Mouse (Mus musculus) lung, postnatal 4 days (tissue): ENCODE results near the gene G3bp2.

ENCODE experiments used
- DNase-seq, 2 experiments: peaks; one replicate each; pipeline ENCODE4 v3.0.0; 2021

G3bp2 gene

GRCm38 (mm10) chr5:92098351-92099109 is 15.0 kb upstream of the G3bp2 start:
- no peak for DNase-seq

DNA sequence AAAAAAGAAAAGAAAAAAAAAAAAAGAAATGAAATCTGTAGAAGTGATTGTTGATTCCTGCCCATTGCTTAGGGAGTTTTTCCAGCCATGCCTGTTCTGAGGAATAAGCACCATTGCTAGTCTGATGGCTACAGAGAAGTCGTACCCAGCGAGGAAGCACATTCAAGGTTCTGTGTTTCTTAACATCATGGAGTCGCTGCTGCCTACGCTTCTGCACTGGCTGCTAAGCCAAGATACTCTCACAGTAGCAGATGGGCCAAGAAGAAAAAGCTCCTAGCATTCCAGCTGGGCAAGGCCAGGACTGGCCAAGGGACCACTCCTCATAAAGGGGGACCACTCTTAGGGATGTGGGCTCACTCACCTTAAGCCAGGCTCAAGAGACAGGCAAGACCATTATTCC is 14.3 kb upstream of the G3bp2 start:
- no peak for DNase-seq

GRCm38 (mm10) chr5:92096786-92097185 is 13.3 kb upstream of the G3bp2 start:
- no peak for DNase-seq

GRCm38 (mm10) chr5:92094062-92094415 is 10.5 kb upstream of the G3bp2 start:
- DNase-seq: no peak

DNA sequence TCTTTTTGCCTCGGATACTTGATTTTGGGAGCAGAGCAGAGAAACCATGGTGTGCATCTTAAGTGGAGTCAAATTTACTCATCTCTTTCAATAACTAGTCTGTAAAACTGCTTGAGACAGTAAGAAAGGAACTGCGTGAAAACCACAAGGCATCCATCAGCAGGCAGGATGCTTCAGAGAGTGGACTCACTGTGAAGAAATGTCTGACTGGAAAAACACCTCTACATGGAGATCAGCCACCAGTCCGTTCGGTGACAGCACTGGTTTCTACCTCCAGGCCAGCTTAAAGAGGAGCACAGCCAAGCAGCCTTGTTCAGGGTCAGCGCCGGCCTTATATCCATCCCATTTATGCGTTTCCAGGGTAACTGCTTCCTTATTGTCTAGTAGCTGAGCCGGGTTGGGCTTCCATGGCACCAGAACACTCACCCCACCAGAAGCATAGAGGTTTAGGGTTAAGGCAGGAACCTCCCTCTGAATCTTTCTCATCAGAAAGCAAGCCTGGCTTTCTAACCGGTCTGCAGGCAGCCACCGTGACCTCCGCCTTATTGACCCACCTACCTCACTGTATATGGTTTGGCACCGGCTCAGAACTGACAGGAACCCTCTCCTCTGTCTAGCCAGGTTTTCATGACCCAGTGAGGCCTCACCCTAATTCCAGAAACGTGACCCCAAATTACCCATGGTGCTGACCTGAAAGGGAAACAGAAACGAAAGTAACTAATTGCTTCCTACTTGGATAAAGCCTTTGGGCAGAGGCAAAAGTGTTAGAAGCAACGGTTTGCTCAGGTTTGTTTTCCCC is 9.9 kb upstream of the G3bp2 start:
- no peak for DNase-seq

DNA sequence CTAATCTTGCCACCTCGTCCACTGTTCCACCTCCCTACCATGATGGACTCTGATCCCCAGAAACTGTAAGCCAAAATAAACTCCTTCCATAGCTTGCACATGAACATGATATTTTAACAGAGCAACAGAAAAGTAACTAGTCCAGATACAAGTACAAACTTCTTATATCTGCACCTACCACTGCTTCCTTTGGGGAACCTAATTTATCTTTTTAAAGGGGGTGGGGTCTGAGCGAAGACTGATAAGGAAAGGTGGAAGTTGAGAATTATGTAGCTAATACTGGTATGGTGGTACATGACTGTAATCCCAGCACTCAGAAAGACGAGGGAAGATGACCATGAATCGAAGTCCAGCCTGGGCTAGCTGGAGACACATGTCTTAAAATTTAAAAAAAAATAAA is 4.0 kb upstream of the G3bp2 start:
- DNase-seq: no peak

- no peak for DNase-seq
Measured at GRCm38 (mm10) chr5:92085821-92086550, 2.5 kb upstream of the G3bp2 start.

GRCm38 (mm10) chr5:92085246-92085645 is 1.7 kb upstream of the G3bp2 start:
- DNase-seq: no peak

DNA sequence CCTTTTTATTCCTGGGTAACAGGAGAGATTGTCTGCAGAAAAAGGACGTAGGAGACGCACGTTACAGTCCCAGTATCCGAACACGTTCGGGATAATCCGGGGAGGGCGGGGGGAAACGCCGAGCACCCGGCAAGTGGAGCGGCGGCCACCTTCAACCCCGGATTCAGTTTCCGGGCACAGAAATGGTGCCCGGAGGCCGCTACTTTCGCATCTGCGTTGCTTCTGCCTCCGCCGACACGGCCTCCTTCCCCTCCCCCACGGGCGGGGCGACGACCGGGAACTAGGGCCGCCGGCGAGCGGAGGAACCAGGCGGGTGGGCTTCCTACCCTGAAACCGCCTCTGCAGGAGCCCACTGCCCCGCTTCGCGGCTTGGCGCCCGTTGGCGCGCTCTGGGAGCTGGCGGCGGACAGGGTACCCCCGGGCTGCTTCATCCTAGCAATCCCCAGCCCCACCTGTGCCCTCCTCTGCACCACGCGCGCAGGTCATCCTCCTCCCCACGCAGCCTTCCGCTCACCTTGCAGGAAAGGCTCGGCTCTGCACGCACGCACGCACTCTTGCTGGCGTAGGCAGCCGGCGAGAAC is 608 bp downstream of the G3bp2 start:
- DNase-seq: peak; percentile 78 to 81

DNA sequence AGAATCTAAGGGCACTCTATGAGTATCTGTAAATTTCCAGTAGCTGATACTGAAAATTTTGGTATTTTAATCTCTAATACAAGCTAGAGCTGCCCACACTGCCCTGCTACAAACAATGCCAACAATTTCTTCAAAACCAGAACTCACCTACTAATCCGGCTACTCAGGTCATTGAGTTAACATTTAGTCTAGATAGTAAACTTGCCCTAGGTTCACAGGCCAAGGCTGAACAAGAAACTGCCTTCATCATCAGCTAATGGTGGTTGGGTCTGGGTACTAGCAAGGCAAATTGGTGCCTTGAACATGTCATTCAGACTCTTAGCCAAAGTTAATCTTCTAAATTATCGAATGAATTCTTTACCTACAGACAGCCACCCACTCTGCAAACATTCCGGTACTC is 2.2 kb downstream of the G3bp2 start:
- DNase-seq: no peak

- no peak for DNase-seq
Measured at GRCm38 (mm10) chr5:92080400-92080799, 3.1 kb downstream of the G3bp2 start.

- DNase-seq: no peak
Measured at GRCm38 (mm10) chr5:92079304-92079703, 4.2 kb downstream of the G3bp2 start.

DNA sequence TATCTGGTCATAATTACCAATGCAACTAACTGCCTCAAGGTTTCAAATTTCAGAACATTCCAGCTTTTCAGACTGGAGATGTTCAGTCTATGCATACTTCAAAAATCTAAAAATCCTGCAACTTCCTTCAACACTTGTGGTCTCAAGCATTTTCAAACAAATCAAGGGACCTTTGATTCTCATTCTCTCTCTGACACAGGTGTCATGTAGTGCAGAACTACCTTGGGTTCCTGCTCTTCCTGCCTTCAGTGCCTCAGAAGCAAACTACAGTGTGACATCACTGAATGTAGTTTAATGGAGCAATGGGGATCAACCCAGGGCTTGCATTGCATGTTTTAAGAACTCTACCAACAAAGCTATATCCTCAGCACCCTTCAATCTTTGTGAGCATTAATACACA is 4.8 kb downstream of the G3bp2 start:
- no peak for DNase-seq

DNA sequence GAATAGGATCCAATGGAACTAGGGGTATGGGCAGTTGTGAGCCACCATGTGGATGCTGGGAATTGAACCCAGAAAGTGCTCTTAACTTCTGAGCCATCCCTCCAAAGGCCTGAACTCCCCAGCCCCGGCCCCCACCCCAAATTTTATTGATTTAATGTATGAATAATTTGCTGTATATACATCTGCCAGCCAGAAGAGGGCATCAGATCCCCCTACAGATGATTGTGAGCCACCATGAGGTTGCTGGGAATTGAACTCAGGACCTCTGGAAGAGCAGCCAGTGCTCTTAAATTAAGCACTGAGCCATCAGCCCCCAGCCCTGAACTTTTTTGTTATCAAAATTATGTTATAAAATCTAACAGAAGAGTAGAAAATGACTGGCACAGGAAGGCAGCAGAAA is 7.2 kb downstream of the G3bp2 start:
- no peak for DNase-seq

DNA sequence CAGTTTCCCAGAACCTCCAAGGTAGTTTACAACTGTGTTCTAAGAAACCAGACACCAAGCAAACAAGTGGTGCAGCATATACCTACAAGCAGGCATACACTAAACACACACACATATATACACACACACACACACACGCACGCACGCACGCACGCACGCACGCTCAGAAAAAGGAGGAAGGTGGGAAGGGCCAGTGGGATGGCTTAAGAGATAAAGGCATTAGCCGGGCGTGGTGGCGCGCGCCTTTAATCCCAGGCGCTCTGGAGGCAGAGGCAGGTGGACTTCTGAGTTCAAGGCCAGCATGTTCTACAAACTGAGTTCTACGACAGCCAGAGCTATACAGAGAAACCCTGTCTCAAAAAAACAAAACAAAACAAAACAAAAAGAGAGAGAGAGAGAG is 9.5 kb downstream of the G3bp2 start:
- DNase-seq: no peak

DNA sequence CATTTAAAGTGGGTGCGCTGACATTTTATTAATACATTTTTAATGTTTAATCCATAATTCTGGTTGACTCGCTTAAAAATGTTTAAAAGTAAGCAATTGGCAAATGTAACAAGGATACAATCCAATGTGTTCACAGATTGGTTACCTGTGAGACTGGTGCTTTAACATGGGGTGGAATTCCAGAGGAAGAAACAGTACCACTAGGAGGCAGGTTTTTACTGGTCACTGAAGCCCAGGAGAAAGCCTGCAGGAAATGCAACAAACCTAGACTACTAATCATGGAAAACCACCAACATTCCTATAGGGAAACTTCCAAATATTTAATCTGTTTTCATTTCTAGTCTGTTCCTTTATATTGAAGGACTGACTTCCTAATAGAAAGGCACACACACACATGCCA is 20.3 kb downstream of the G3bp2 start:
- no peak for DNase-seq

GRCm38 (mm10) chr5:92052866-92053265 is 30.7 kb downstream of the G3bp2 start:
- no peak for DNase-seq

- DNase-seq: no peak
Measured at GRCm38 (mm10) chr5:92050419-92050818, 33.1 kb downstream of the G3bp2 start.

DNA sequence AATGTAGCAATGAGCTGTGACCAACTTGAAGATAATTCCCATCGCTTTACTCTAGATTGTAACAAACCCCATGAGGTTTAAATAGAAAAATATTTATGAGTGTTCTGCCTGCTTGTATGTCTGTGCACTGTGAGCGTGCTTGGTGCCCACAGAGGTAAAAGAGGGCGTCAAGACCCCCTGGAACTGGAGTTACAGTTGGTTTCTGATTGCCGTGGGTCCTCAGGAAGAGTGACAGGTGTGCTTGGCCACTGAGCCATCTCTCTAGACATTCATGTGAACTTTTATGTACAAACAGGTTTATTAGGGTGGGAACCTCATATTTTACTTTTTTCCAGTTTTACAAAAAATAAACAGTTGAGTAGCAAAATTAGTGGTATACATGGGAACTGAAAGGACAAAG is 39.7 kb downstream of the G3bp2 start, which contains the start of gene Cdkl2:
Cdkl2 (minus strand) TSS at position 101 of the 400 bp plus-strand sequence.
- no peak for DNase-seq

DNA sequence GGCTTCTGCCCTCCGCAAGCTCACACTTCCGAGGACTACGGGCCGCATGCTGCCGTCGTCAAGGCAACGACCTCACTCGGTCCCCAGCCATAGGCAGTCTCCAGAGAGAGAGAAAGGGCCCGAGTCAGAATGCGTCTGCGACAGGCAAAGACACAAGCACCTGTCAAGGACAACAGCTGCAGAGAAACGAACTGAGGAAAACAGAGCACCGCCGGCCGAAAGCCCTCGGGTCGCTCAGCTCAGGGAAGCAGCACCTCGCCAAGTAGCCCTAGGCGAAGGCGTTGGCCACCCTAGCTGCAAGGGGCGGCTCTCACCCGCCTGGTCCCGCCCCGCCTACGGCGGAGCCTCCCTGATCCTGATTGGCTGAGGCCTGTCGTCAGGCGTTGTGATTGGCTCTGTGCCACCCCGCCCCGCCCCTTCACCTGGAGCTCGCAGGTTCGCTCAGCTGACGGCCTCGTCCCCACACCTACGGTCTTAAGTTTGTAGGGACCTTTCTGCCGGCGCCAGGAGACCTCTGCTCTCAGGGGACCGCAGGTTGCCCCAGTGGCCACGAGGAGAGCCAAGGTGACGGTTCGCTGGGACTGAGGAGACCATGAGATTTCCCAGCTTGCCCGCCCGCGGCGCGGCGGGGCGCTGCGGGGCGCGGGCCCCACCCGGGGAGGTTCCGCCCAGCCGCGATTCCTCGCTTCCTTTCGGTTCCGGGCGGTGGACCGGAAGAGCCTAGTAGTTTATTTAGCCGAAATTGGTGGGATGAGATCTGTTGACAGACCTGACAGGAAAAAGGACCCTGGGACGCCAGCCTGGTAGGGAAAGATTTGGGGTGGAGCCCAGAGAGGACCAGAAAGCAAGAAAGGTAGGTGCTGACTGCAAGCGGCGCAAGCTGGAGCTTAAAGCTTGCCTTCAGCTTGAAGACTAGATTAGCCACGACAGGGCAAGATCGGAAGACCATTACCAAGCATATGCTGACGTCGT is 40.9 kb downstream of the G3bp2 start:
- peak; percentile 95 to 96 for DNase-seq

GRCm38 (mm10) chr5:92019960-92020359 is 63.6 kb downstream of the G3bp2 start:
- no peak for DNase-seq

GRCm38 (mm10) chr5:92011756-92012155 is 71.8 kb downstream of the G3bp2 start:
- DNase-seq: no peak
